Mouse (Mus musculus) thymus, adult 2 months (tissue): ENCODE measurements around the gene Dnajc27.

Experiments
- CTCF ChIP-seq: fragments of 200-500 bp; IDR thresholded peaks from 2 replicates; pipeline ENCODE4 v1.5.1; 2012; ENCODE audit warnings: mild to moderate bottlenecking, control low read depth, low read length, moderate library complexity, borderline replicate concordance; ENCODE audit not compliant: control insufficient read depth, poor library complexity, insufficient read depth; ENCODE audit errors: extremely low read depth
- POLR2A ChIP-seq: fragments of 200-500 bp; IDR thresholded peaks from 2 replicates; pipeline ENCODE4 v1.6.1; 2012; ENCODE audit warnings: mild to moderate bottlenecking, low read length, control low read depth, moderate library complexity; ENCODE audit not compliant: control insufficient read depth, poor library complexity, insufficient read depth; ENCODE audit errors: extremely low read depth

- TF ChIP-seq CTCF, result no peak
- no peak for TF ChIP-seq POLR2A
These were observed 36.4 kb upstream of the Dnajc27 start for GRCm38 (mm10) chr12:4045992-4046391.
